Mouse (Mus musculus): ENCODE data around the gene Dpy19l1. TPM values are rescaled to one million over a fixed set of nuclear protein-coding genes. Genes with fewer than 3 reads are reported as not detected.

Dpy19l1 gene
- polyA plus RNA-seq, 1 experiment from 2014 or later: 15.5 TPM

- no peak overlapping the region for H3K4me2 ChIP-seq
- no peak overlapping the region for H3K27ac ChIP-seq
- 85% methylated on average over 1 of the region's 1 CpGs for WGBS
- ATAC-seq (ENCODE audit: borderline replicate concordance, extremely low read depth, low FRiP score, low TSS enrichment): no peak
- no peak overlapping the region for H3K4me3 ChIP-seq
- no peaks in the 10 kb centered on the region for H3K36me3 ChIP-seq
- H3K9me3 ChIP-seq: no peaks in the 10 kb centered on the region
- H3K4me1 ChIP-seq: no peaks in the 10 kb centered on the region
- no peak overlapping the region for H3K9ac ChIP-seq
- H3K27me3 ChIP-seq: no peaks in the 10 kb centered on the region
Observed at GRCm38 (mm10) chr9:24466649-24467048, 36.3 kb downstream of the Dpy19l1 start.

GRCm38 (mm10) chr9:24461379-24461961 lies 41.5 kb downstream of the Dpy19l1 start:
- H3K36me3 ChIP-seq: peaks cover 4% of the 10 kb centered on the region; the same call in 1 of the 2 replicates
- no peak overlapping the region for H3K27ac ChIP-seq
- no peaks in the 10 kb centered on the region for H3K4me1 ChIP-seq
- no peaks in the 10 kb centered on the region for H3K27me3 ChIP-seq
- H3K9me3 ChIP-seq: no peaks in the 10 kb centered on the region
- no peak overlapping the region for H3K9ac ChIP-seq
- no peak overlapping the region for H3K4me3 ChIP-seq
- no peak for ATAC-seq (ENCODE audit: borderline replicate concordance, extremely low read depth, low FRiP score, low TSS enrichment)
- no peak overlapping the region for H3K4me2 ChIP-seq
- 87% methylated on average over 9 of the region's 9 CpGs for whole genome bisulfite sequencing

GRCm38 (mm10) chr9:24453833-24454232 lies 49.1 kb downstream of the Dpy19l1 start:
- no peaks in the 10 kb centered on the region for H3K4me1 ChIP-seq
- ATAC-seq (ENCODE audit: borderline replicate concordance, extremely low read depth, low FRiP score, low TSS enrichment): no peak
- WGBS: 81% methylated on average over 12 of the region's 12 CpGs

GRCm38 (mm10) chr9:24450976-24451375 lies 52.0 kb downstream of the Dpy19l1 start:
- H3K27me3 ChIP-seq: no peaks in the 10 kb centered on the region
- ATAC-seq (ENCODE audit: borderline replicate concordance, extremely low read depth, low FRiP score, low TSS enrichment): no peak
- no peaks in the 10 kb centered on the region for H3K4me1 ChIP-seq
- H3K4me3 ChIP-seq: no peak overlapping the region
- H3K9me3 ChIP-seq: no peaks in the 10 kb centered on the region
- WGBS: 56% methylated on average over 3 of the region's 3 CpGs
- no peak overlapping the region for H3K27ac ChIP-seq
- H3K36me3 ChIP-seq: no peaks in the 10 kb centered on the region; the same call in 1 of the 2 replicates
- H3K9ac ChIP-seq: no peak overlapping the region
- H3K4me2 ChIP-seq: no peak overlapping the region

More at GRCm38 (mm10) chr9:24453833-24454232, 49.1 kb downstream of the Dpy19l1 start:
- no peaks in the 10 kb centered on the region for H3K36me3 ChIP-seq
- H3K9me3 ChIP-seq: no peaks in the 10 kb centered on the region
- no peak overlapping the region for H3K4me3 ChIP-seq
- H3K4me2 ChIP-seq: no peak overlapping the region
- H3K27me3 ChIP-seq: no peaks in the 10 kb centered on the region
- H3K9ac ChIP-seq: no peak overlapping the region
- no peak overlapping the region for H3K27ac ChIP-seq

- ATAC-seq (ENCODE audit: borderline replicate concordance, extremely low read depth, low FRiP score, low TSS enrichment): no peak
- H3K27me3 ChIP-seq: no peaks in the 10 kb centered on the region
Observed at GRCm38 (mm10) chr9:24450524-24450923, 52.4 kb downstream of the Dpy19l1 start.

GRCm38 (mm10) chr9:24434901-24435300 lies 68.0 kb downstream of the Dpy19l1 start:
- no peak for ATAC-seq (ENCODE audit: borderline replicate concordance, extremely low read depth, low FRiP score, low TSS enrichment)

More at GRCm38 (mm10) chr9:24450524-24450923, 52.4 kb downstream of the Dpy19l1 start:
- Histone ChIP-seq H3K4me3 (no peak overlapping the region), H3K9ac (no peak overlapping the region), H3K36me3 (no peaks in the 10 kb centered on the region; the same call in 1 of the 2 replicates), H3K4me2 (no peak overlapping the region), H3K4me1 (no peaks in the 10 kb centered on the region), H3K27ac (no peak overlapping the region), H3K9me3 (no peaks in the 10 kb centered on the region)
- WGBS: 67% methylated on average over 7 of the region's 7 CpGs

GRCm38 (mm10) chr9:24429721-24430120 lies 73.2 kb downstream of the Dpy19l1 start:
- peaks cover 5% of the 10 kb centered on the region; the same call in 1 of the 2 replicates for H3K36me3 ChIP-seq
- no peak overlapping the region for H3K27ac ChIP-seq
- H3K9ac ChIP-seq: no peak overlapping the region
- ATAC-seq (ENCODE audit: borderline replicate concordance, extremely low read depth, low FRiP score, low TSS enrichment): no peak
- no peak overlapping the region for H3K4me3 ChIP-seq
- H3K27me3 ChIP-seq: no peaks in the 10 kb centered on the region
- H3K4me2 ChIP-seq: no peak overlapping the region
- no peaks in the 10 kb centered on the region for H3K4me1 ChIP-seq
- H3K9me3 ChIP-seq: no peaks in the 10 kb centered on the region

More at GRCm38 (mm10) chr9:24434901-24435300, 68.0 kb downstream of the Dpy19l1 start:
- H3K36me3 ChIP-seq: peaks cover 5% of the 10 kb centered on the region; the same call in 1 of the 2 replicates
- no peaks in the 10 kb centered on the region for H3K9me3 ChIP-seq
- H3K4me1 ChIP-seq: no peaks in the 10 kb centered on the region
- H3K4me3 ChIP-seq: no peak overlapping the region
- H3K9ac ChIP-seq: no peak overlapping the region
- H3K27me3 ChIP-seq: no peaks in the 10 kb centered on the region
- no peak overlapping the region for H3K27ac ChIP-seq
- WGBS: 63% methylated on average over 2 of the region's 2 CpGs
- H3K4me2 ChIP-seq: no peak overlapping the region

GRCm38 (mm10) chr9:24425679-24426078 lies 77.3 kb downstream of the Dpy19l1 start:
- Histone ChIP-seq H3K4me3 (no peak overlapping the region), H3K4me1 (no peaks in the 10 kb centered on the region), H3K36me3 (peaks cover 3% of the 10 kb centered on the region; the same call in 1 of the 2 replicates), H3K4me2 (no peak overlapping the region), H3K9ac (no peak overlapping the region), H3K9me3 (no peaks in the 10 kb centered on the region), H3K27me3 (no peaks in the 10 kb centered on the region), H3K27ac (no peak overlapping the region)
- ATAC-seq (ENCODE audit: borderline replicate concordance, extremely low read depth, low FRiP score, low TSS enrichment): no peak
- WGBS: 92% methylated on average over 1 of the region's 1 CpGs

GRCm38 (mm10) chr9:24423241-24423640 lies 79.7 kb downstream of the Dpy19l1 start:
- ATAC-seq (ENCODE audit: borderline replicate concordance, extremely low read depth, low FRiP score, low TSS enrichment): no peak
- 91% methylated on average over 8 of the region's 8 CpGs for WGBS
- Histone ChIP-seq H3K4me1 (no peaks in the 10 kb centered on the region), H3K9ac (no peak overlapping the region), H3K27me3 (no peaks in the 10 kb centered on the region), H3K4me3 (no peak overlapping the region), H3K4me2 (no peak overlapping the region), H3K36me3 (peaks cover 10% of the 10 kb centered on the region), H3K9me3 (no peaks in the 10 kb centered on the region), H3K27ac (no peak overlapping the region)

- H3K27me3 ChIP-seq: no peaks in the 10 kb centered on the region
- no peak overlapping the region for H3K4me2 ChIP-seq
- ATAC-seq (ENCODE audit: borderline replicate concordance, extremely low read depth, low FRiP score, low TSS enrichment): no peak
- H3K4me3 ChIP-seq: no peak overlapping the region
- H3K27ac ChIP-seq: no peak overlapping the region
- H3K36me3 ChIP-seq: peaks cover 10% of the 10 kb centered on the region
- WGBS: 73% methylated on average over 1 of the region's 1 CpGs
- H3K4me1 ChIP-seq: no peaks in the 10 kb centered on the region
- H3K9me3 ChIP-seq: no peaks in the 10 kb centered on the region
- H3K9ac ChIP-seq: no peak overlapping the region
Observed at GRCm38 (mm10) chr9:24421888-24422287, 81.1 kb downstream of the Dpy19l1 start.

- WGBS: 70% methylated on average over 3 of the region's 3 CpGs
- Histone ChIP-seq H3K9ac (no peak overlapping the region), H3K9me3 (no peaks in the 10 kb centered on the region), H3K27ac (no peak overlapping the region), H3K4me1 (no peaks in the 10 kb centered on the region), H3K4me3 (no peak overlapping the region), H3K4me2 (no peak overlapping the region), H3K36me3 (peaks cover 10% of the 10 kb centered on the region), H3K27me3 (no peaks in the 10 kb centered on the region)
- ATAC-seq (ENCODE audit: borderline replicate concordance, extremely low read depth, low FRiP score, low TSS enrichment): no peak
Observed at GRCm38 (mm10) chr9:24421221-24421620, 81.7 kb downstream of the Dpy19l1 start.

GRCm38 (mm10) chr9:24420144-24420543 lies 82.8 kb downstream of the Dpy19l1 start:
- WGBS: 98% methylated on average over 4 of the region's 4 CpGs
- no peak overlapping the region for H3K4me2 ChIP-seq
- H3K9ac ChIP-seq: no peak overlapping the region
- ATAC-seq (ENCODE audit: borderline replicate concordance, extremely low read depth, low FRiP score, low TSS enrichment): no peak
- peaks cover 10% of the 10 kb centered on the region for H3K36me3 ChIP-seq
- H3K4me1 ChIP-seq: no peaks in the 10 kb centered on the region
- no peaks in the 10 kb centered on the region for H3K9me3 ChIP-seq
- H3K27me3 ChIP-seq: no peaks in the 10 kb centered on the region
- H3K27ac ChIP-seq: no peak overlapping the region
- H3K4me3 ChIP-seq: no peak overlapping the region
